Mouse (Mus musculus) olfactory bulb, adult 2 months (tissue): ENCODE results near the gene Smarca2. TPM values are rescaled to one million over a fixed set of nuclear protein-coding genes. Genes with fewer than 3 reads are reported as not detected.
A peak's percentile ranks its signal among the peaks of the same experiment; 100 is the strongest.

ENCODE experiments used
- H3K27ac ChIP-seq: fragments of 200-500 bp; 2 replicates; pipeline ENCODE4 v1.5.1; 2012; ENCODE audit warnings: low read depth, low read length; ENCODE audit not compliant: insufficient read depth
- H3K4me1 ChIP-seq: fragments of 200-500 bp; 2 replicates; pipeline ENCODE4 v1.6.1; 2012; ENCODE audit warnings: low read length; ENCODE audit not compliant: control insufficient read depth, insufficient read depth
- H3K4me3 ChIP-seq: fragments of 200-500 bp; 2 replicates; pipeline ENCODE4 v1.5.1; 2012; ENCODE audit warnings: mild to moderate bottlenecking, low read depth, low read length, moderate library complexity; ENCODE audit not compliant: insufficient read depth
- CTCF ChIP-seq: fragments of 200-500 bp; IDR thresholded peaks from 2 replicates; pipeline ENCODE4 v1.5.1; 2012; ENCODE audit warnings: low read depth, mild to moderate bottlenecking, low read length, moderate library complexity; ENCODE audit not compliant: insufficient read depth
- POLR2A ChIP-seq: fragments of 200-500 bp; IDR thresholded peaks from 2 replicates; pipeline ENCODE4 v1.6.1; 2012; ENCODE audit warnings: mild to moderate bottlenecking, low read depth, low read length, moderate library complexity; ENCODE audit not compliant: insufficient read depth
- WGBS: fragments of 180-500 bp; shearing (Covaris S2); methylation state at CpG from one replicate; pipeline ENCODE4 v1.1.7; 2018; 5-methylcytosine and 5-hydroxymethylcytosine counted together
- polyA plus RNA-seq: library from polyadenylated mRNA; stranded (reverse); fragments of >200 nt; gene quantifications from 2 replicates; pipeline ENCODE4 v1.2.4, GENCODE M21; 2012; ENCODE audit warnings: low replicate concordance; ENCODE audit not compliant: missing spikeins, insufficient read depth, insufficient read length

The Smarca2 gene
- polyA plus RNA-seq, 1 experiment: not detected

DNA sequence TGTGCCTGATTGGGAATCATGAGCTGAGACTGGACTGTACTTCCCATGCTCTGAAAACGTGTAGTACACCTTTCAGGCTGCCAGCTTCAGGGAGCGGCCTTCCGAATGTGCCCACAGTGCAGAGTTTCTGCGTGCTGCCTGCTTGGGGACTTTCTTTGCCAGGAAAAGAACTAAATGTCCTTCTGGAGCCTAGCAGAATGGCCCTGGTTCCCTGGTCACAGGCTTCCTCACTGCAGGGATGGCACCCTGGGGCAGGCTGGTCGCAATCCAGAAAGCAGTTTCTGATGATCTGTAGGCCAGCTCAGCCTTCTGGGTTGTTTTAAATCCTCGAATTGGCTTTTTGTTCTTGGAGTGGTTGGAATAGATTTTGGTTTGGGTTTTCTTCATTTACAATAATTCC, 71.1 kb downstream of the Smarca2 start:
- Histone ChIP-seq H3K27ac (no peak overlapping the region), H3K4me1 (no peaks in the 10 kb centered on the region), H3K4me3 (no peak overlapping the region)
- TF ChIP-seq CTCF: no peak
- TF ChIP-seq POLR2A: no peak
- 62% methylated on average over 6 of the region's 6 CpGs for WGBS

GRCm38 (mm10) chr19:26678543-26678942, 73.7 kb downstream of the Smarca2 start:
- Histone ChIP-seq H3K4me3 (no peak overlapping the region), H3K4me1 (no peaks in the 10 kb centered on the region), H3K27ac (0 out of 2 replicates have a peak overlapping the region, but pooled peaks have one; percentile 44)
- no peak for TF ChIP-seq CTCF
- TF ChIP-seq POLR2A: no peak
- WGBS: 41% methylated on average over 8 of the region's 8 CpGs

GRCm38 (mm10) chr19:26679674-26680073, 74.8 kb downstream of the Smarca2 start:
- 62% methylated on average over 3 of the region's 3 CpGs for WGBS
- Histone ChIP-seq H3K4me3 (no peak overlapping the region), H3K27ac (no peak overlapping the region), H3K4me1 (no peaks in the 10 kb centered on the region)
- TF ChIP-seq CTCF: no peak
- no peak for TF ChIP-seq POLR2A

- no peak overlapping the region for H3K27ac ChIP-seq
- 94% methylated on average over 8 of the region's 8 CpGs for WGBS
- H3K4me1 ChIP-seq: no peaks in the 10 kb centered on the region
- H3K4me3 ChIP-seq: no peak overlapping the region
- TF ChIP-seq POLR2A: no peak
- no peak for TF ChIP-seq CTCF
Observed at GRCm38 (mm10) chr19:26681549-26681948, 76.7 kb downstream of the Smarca2 start.

DNA sequence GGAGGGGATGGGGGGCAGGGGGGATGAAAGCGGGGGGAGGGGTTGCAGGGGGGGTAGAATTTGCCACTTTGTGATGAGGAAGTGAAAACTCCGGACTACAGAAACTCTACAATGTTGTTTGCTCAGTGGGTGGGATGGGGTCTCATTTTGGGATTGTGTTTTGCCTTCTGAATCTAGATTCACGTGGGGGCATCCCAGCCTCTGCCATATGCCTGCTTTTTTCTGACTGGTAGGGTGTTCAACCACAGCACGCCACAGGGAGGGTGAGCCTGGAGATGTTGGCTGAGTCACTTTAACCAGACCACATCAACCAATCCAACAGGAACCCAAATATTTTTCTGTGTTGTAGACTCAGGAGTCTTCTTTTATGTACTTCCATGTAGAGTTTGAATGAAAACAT, 77.3 kb downstream of the Smarca2 start:
- no peaks in the 10 kb centered on the region for H3K4me1 ChIP-seq
- no peak for TF ChIP-seq CTCF
- no peak for TF ChIP-seq POLR2A
- WGBS: 87% methylated on average over 4 of the region's 4 CpGs
- no peak overlapping the region for H3K4me3 ChIP-seq
- H3K27ac ChIP-seq: no peak overlapping the region

DNA sequence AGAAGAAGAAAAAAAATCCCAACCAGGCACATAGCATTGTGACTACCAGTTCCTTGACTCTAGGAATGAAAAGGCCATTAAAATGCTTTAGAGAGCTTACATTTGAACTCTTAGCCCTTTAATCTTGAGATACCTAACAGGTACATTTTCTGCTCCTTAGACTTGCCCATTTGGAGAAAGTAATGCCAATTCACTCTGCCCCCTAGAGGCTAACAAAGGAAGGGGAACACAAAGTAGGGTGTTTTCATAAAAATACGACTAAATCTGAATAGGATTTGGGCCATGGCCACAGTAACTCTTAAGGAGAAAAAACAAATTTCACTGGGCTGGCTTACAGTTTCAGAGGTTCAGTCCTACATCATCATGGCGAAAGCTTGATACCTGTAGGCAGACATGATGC, 77.9 kb downstream of the Smarca2 start:
- no peaks in the 10 kb centered on the region for H3K4me1 ChIP-seq
- 89% methylated on average over 2 of the region's 2 CpGs for WGBS
- no peak overlapping the region for H3K27ac ChIP-seq
- no peak for TF ChIP-seq CTCF
- TF ChIP-seq POLR2A: no peak
- no peak overlapping the region for H3K4me3 ChIP-seq

DNA sequence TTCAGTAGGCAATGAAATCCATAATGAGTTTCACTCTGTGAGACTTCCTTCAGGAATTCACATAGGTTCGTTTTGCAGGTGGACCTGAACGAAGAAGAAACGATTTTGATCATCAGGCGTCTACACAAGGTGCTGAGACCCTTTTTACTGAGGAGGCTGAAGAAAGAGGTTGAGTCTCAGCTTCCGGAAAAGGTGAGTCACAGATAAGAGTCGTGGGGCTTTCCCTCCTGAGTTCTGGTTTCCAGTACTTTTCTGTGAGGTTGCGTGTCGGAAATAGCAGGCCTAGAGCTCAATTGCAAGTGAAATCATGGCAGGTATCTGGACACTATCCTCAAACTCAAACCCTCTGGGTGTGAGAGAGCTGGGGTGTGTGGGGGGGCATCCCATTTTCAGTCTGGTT, 78.9 kb downstream of the Smarca2 start:
- no peak overlapping the region for H3K27ac ChIP-seq
- 93% methylated on average over 8 of the region's 8 CpGs for WGBS
- H3K4me1 ChIP-seq: no peaks in the 10 kb centered on the region
- no peak overlapping the region for H3K4me3 ChIP-seq
- no peak for TF ChIP-seq CTCF
- no peak for TF ChIP-seq POLR2A

DNA sequence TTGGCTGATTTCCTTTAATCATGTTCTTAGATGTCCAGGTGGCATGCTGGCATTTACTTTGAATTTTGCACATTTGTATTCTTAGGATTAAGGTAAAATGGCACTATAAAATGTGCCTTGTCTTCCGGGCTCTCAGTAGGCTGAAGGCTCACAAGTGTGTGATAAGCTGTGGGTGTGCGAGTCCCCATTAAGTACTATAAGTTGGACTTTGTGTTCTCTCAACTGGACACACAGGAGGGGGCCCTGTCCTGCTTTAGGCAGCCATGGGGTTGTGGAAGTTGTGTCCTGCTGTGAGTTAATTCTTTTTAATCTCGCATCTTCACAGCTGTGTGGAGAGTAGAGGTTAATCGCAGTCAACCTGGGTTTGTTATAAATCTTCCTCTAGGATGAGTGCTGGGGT, 85.7 kb downstream of the Smarca2 start:
- Histone ChIP-seq H3K27ac (no peak overlapping the region), H3K4me1 (no peaks in the 10 kb centered on the region), H3K4me3 (no peak overlapping the region)
- WGBS: 76% methylated on average over 4 of the region's 4 CpGs
- TF ChIP-seq CTCF (no peak), POLR2A (no peak)

DNA sequence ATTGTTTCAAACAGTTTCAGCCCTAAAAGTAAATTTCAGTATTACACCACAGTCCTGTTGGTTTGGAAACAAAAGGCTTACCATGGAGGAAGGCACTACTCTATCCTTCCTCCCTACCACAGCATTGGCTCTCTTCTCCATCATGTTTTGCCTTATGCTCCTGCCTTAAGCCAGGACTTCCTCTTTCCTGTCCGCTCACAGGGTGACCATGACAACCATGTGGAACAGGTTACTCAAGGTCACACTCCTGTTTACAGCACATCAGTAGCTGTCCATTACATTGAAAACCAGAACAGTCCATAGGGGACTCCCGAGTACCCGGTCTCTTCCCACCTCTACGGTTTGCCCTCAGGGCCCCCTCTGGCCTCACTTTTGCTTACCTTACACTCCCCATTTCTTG, 92.3 kb downstream of the Smarca2 start:
- Histone ChIP-seq H3K4me3 (no peak overlapping the region), H3K27ac (no peak overlapping the region), H3K4me1 (no peaks in the 10 kb centered on the region)
- TF ChIP-seq POLR2A: no peak
- no peak for TF ChIP-seq CTCF
- 92% methylated on average over 4 of the region's 4 CpGs for WGBS
